Mouse (Mus musculus) ES-Bruce4 (cell line): ENCODE measurements at regions not wholly inside any gene's neighbourhood (a gene's known extent, or its start where the extent isn't known, plus 50 kb on each side); places are given as distances from the start of the nearest gene placed in this dataset.

Source experiments
- H3K27ac ChIP-seq: 2 replicates; pipeline ENCODE4 v1.5.1; 2012; ENCODE audit warnings: low read length, inconsistent platforms; ENCODE audit not compliant: insufficient read depth
- H3K27me3 ChIP-seq: 2 replicates; pipeline ENCODE4 v1.6.1; 2012; ENCODE audit warnings: mild to moderate bottlenecking, low read length, inconsistent platforms; ENCODE audit not compliant: control insufficient read depth, poor library complexity, insufficient read depth, severe bottlenecking
- H3K36me3 ChIP-seq: 2 replicates; pipeline ENCODE4 v1.6.1; 2012; ENCODE audit warnings: inconsistent platforms, mild to moderate bottlenecking, low read length, moderate library complexity; ENCODE audit not compliant: control insufficient read depth, poor library complexity, insufficient read depth, severe bottlenecking
- H3K4me1 ChIP-seq: one replicate; pipeline ENCODE4 v1.8.1; 2011; ENCODE audit warnings: low read length; ENCODE audit not compliant: control insufficient read depth, insufficient read depth
- H3K4me3 ChIP-seq: 2 replicates; pipeline ENCODE4 v1.5.1; 2011; ENCODE audit warnings: low read depth, mild to moderate bottlenecking, low read length
- H3K9ac ChIP-seq: 2 replicates; pipeline ENCODE4 v1.6.1; 2012; ENCODE audit warnings: low read depth, mild to moderate bottlenecking, inconsistent platforms; ENCODE audit not compliant: poor library complexity, severe bottlenecking
- H3K9me3 ChIP-seq: replicated peaks from 2 replicates; pipeline ENCODE4 v1.6.1; 2012; ENCODE audit warnings: mild to moderate bottlenecking, low read length, inconsistent platforms; ENCODE audit not compliant: control insufficient read depth, poor library complexity, insufficient read depth, severe bottlenecking
- CTCF ChIP-seq: IDR thresholded peaks from one replicate; pipeline ENCODE4 v1.8.1; 2011; ENCODE audit warnings: low read depth, low read length
- EP300 ChIP-seq: IDR thresholded peaks from 2 replicates; pipeline ENCODE4 v1.6.1; 2011; ENCODE audit warnings: low read depth, low read length; ENCODE audit not compliant: insufficient read depth
- POLR2A ChIP-seq: IDR thresholded peaks from one replicate; pipeline ENCODE4 v1.8.1; 2011; ENCODE audit warnings: low read length; ENCODE audit not compliant: insufficient read depth

- Histone ChIP-seq H3K36me3 (no peaks in the 10 kb centered on the region), H3K9ac (no peak overlapping the region), H3K27me3 (no peaks in the 10 kb centered on the region), H3K4me3 (no peak overlapping the region), H3K27ac (no peak overlapping the region), H3K4me1 (no peaks in the 10 kb centered on the region), H3K9me3 (no peaks in the 10 kb centered on the region)
- TF ChIP-seq POLR2A (no peak), EP300 (no peak), CTCF (no peak)
These were observed 95.8 kb upstream of the 1700020N01Rik start for GRCm38 (mm10) chr10:21497110-21497509.

GRCm38 (mm10) chr10:21498143-21498542 is 94.8 kb upstream of the 1700020N01Rik start:
- no peaks in the 10 kb centered on the region for H3K36me3 ChIP-seq
- TF ChIP-seq POLR2A: no peak
- no peak for TF ChIP-seq CTCF
- no peak for TF ChIP-seq EP300
- H3K4me1 ChIP-seq: no peaks in the 10 kb centered on the region

GRCm38 (mm10) chr10:21501658-21502057 is 91.3 kb upstream of the 1700020N01Rik start:
- Histone ChIP-seq H3K4me3 (no peak overlapping the region), H3K4me1 (no peaks in the 10 kb centered on the region), H3K27ac (no peak overlapping the region), H3K36me3 (no peaks in the 10 kb centered on the region), H3K9ac (no peak overlapping the region), H3K9me3 (no peaks in the 10 kb centered on the region), H3K27me3 (no peaks in the 10 kb centered on the region)
- TF ChIP-seq POLR2A: no peak
- no peak for TF ChIP-seq CTCF
- no peak for TF ChIP-seq EP300

More at GRCm38 (mm10) chr10:21498143-21498542, 94.8 kb upstream of the 1700020N01Rik start:
- no peak overlapping the region for H3K9ac ChIP-seq
- H3K27ac ChIP-seq: no peak overlapping the region
- H3K9me3 ChIP-seq: no peaks in the 10 kb centered on the region
- no peak overlapping the region for H3K4me3 ChIP-seq
- H3K27me3 ChIP-seq: no peaks in the 10 kb centered on the region

- TF ChIP-seq CTCF (no peak), EP300 (no peak)
- Histone ChIP-seq H3K4me3 (no peak overlapping the region), H3K36me3 (no peaks in the 10 kb centered on the region), H3K4me1 (no peaks in the 10 kb centered on the region), H3K9ac (no peak overlapping the region), H3K27ac (no peak overlapping the region), H3K27me3 (no peaks in the 10 kb centered on the region), H3K9me3 (no peaks in the 10 kb centered on the region)
These were observed 88.5 kb upstream of the 1700020N01Rik start for GRCm38 (mm10) chr10:21504431-21504830.

GRCm38 (mm10) chr10:21511386-21511785 is 81.6 kb upstream of the 1700020N01Rik start:
- Histone ChIP-seq H3K36me3 (no peaks in the 10 kb centered on the region), H3K27ac (no peak overlapping the region), H3K9ac (no peak overlapping the region), H3K4me3 (no peak overlapping the region), H3K27me3 (no peaks in the 10 kb centered on the region), H3K9me3 (no peaks in the 10 kb centered on the region), H3K4me1 (no peaks in the 10 kb centered on the region)
- TF ChIP-seq POLR2A: no peak
- no peak for TF ChIP-seq EP300
- TF ChIP-seq CTCF: no peak

GRCm38 (mm10) chr10:21512486-21512885 is 80.5 kb upstream of the 1700020N01Rik start:
- H3K27me3 ChIP-seq: no peaks in the 10 kb centered on the region
- H3K4me1 ChIP-seq: no peaks in the 10 kb centered on the region
- no peak for TF ChIP-seq POLR2A
- H3K27ac ChIP-seq: no peak overlapping the region
- H3K36me3 ChIP-seq: no peaks in the 10 kb centered on the region
- no peaks in the 10 kb centered on the region for H3K9me3 ChIP-seq
- H3K9ac ChIP-seq: no peak overlapping the region
- H3K4me3 ChIP-seq: no peak overlapping the region
